Mouse (Mus musculus) C2C12 (cell line): ENCODE data around the gene Npas1.

ENCODE experiments used
- CEBPB ChIP-seq: IDR thresholded peaks from one replicate; pipeline ENCODE4 v1.6.1; 2011; ENCODE audit warnings: low read depth, mild to moderate bottlenecking, control low read depth, moderate library complexity
- CTCF ChIP-seq: IDR thresholded peaks from one replicate; pipeline ENCODE4 v1.5.1; 2011; ENCODE audit not compliant: control insufficient read depth, insufficient read depth, insufficient read length
- MYOG ChIP-seq: IDR thresholded peaks from one replicate; pipeline ENCODE4 v1.6.1; 2011; ENCODE audit not compliant: control insufficient read depth, insufficient read length; ENCODE audit errors: extremely low read depth

DNA sequence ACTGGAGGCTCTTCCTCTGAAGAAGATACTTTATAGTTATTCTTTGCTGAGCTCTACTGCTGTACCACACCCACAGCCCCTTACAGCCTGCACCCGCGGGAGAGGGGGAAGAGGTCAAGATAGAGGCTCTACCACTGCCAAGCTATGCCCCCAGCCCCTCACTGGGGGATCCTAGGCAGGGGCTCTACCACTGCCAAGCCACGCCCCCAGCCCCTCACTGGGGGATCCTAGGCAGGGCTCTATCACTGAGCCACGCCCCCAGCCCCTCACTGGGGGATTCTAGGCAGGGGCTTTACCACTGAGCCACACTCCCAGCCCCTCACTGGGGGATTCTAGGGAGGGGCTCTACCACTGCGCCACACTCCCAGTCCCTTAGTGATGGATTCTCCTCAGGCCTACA, 21.2 kb downstream of the Npas1 start:
- TF ChIP-seq CTCF: no peak
- TF ChIP-seq CEBPB: no peak
- TF ChIP-seq MYOG: no peak
